Mouse (Mus musculus) neural tube, embryonic 13.5 days (tissue): Measurements from ENCODE around the gene Sumf1. TPM values are rescaled to one million over a fixed set of nuclear protein-coding genes. Genes with fewer than 3 reads are reported as not detected.
A peak's percentile ranks its signal among the peaks of the same experiment; 100 is the strongest.

Experiments used
- ATAC-seq: fragments of 200-750 bp; cut with Nextera tagmentation; 2 replicates; pipeline ENCODE4 v1.8.0; 2017; ENCODE audit warnings: low read depth, mild to moderate bottlenecking, moderate TSS enrichment, moderate library complexity
- H3K27ac ChIP-seq: fragments of 300-500 bp; sonication (generic); replicated peaks from 2 replicates; pipeline ENCODE4 v1.5.1; 2015; ENCODE audit warnings: moderate library complexity, mild to moderate bottlenecking, inconsistent platforms
- H3K27me3 ChIP-seq: fragments of 300-500 bp; sonication (generic); 2 replicates; pipeline ENCODE4 v1.6.1; 2015; ENCODE audit warnings: mild to moderate bottlenecking, inconsistent platforms
- H3K36me3 ChIP-seq: fragments of 300-500 bp; sonication (generic); 2 replicates; pipeline ENCODE4 v1.6.1; 2015; ENCODE audit warnings: mild to moderate bottlenecking, inconsistent platforms
- H3K4me1 ChIP-seq: fragments of 300-500 bp; sonication (generic); replicated peaks from 2 replicates; pipeline ENCODE4 v1.6.1; 2015; ENCODE audit warnings: inconsistent platforms
- H3K4me2 ChIP-seq: fragments of 300-500 bp; sonication (generic); 2 replicates; pipeline ENCODE4 v1.6.1; 2015; ENCODE audit warnings: inconsistent platforms, mild to moderate bottlenecking, moderate library complexity
- H3K4me3 ChIP-seq: fragments of 300-500 bp; sonication (generic); 2 replicates; pipeline ENCODE4 v1.5.1; 2015; ENCODE audit warnings: mild to moderate bottlenecking, inconsistent platforms
- H3K9ac ChIP-seq: fragments of 300-500 bp; sonication (generic); 2 replicates; pipeline ENCODE4 v1.6.1; 2015; ENCODE audit warnings: moderate library complexity, mild to moderate bottlenecking, inconsistent platforms
- H3K9me3 ChIP-seq: fragments of 300-500 bp; sonication (generic); 2 replicates; pipeline ENCODE4 v1.6.1; 2016; ENCODE audit warnings: inconsistent platforms
- WGBS: fragments of 180-500 bp; shearing (Covaris S2); methylation state at CpG from one replicate; pipeline ENCODE4 v1.1.7; 2015; 5-methylcytosine and 5-hydroxymethylcytosine counted together
- polyA plus RNA-seq: library from polyadenylated mRNA; unstranded; fragments of >200 nt; fragmentation: Nextera tagmentation; extraction: Ambion mirVana; gene quantifications from 2 replicates; pipeline ENCODE4 v1.2.1, GENCODE M21; 2015

Gene Sumf1
- polyA plus RNA-seq, 1 experiment from 2014 or later = 11.2 TPM

- no peak for ATAC-seq
- H3K4me2 ChIP-seq = no peak overlapping the region
- 0 out of 2 replicates have a peak, but pooled peaks cover 3% of the 10 kb centered on the region for H3K4me1 ChIP-seq
- 71% methylated on average over 5 of the region's 5 CpGs for WGBS
- H3K9ac ChIP-seq = no peak overlapping the region
- no peaks in the 10 kb centered on the region for H3K9me3 ChIP-seq
- no peak overlapping the region for H3K27ac ChIP-seq
- no peaks in the 10 kb centered on the region for H3K27me3 ChIP-seq
- H3K36me3 ChIP-seq = no peaks in the 10 kb centered on the region
- no peak overlapping the region for H3K4me3 ChIP-seq
Measured at GRCm38 (mm10) chr6:108222435-108222834, 37.1 kb upstream of the Sumf1 start.

GRCm38 (mm10) chr6:108217987-108218386 is 32.6 kb upstream of the Sumf1 start:
- Histone ChIP-seq H3K27me3 (no peaks in the 10 kb centered on the region), H3K9ac (no peak overlapping the region), H3K36me3 (no peaks in the 10 kb centered on the region), H3K9me3 (no peaks in the 10 kb centered on the region), H3K27ac (no peak overlapping the region), H3K4me2 (no peak overlapping the region), H3K4me1 (peaks cover 17% of the 10 kb centered on the region), H3K4me3 (no peak overlapping the region)
- 93% methylated on average over 3 of the region's 3 CpGs for WGBS
- ATAC-seq = no peak

DNA sequence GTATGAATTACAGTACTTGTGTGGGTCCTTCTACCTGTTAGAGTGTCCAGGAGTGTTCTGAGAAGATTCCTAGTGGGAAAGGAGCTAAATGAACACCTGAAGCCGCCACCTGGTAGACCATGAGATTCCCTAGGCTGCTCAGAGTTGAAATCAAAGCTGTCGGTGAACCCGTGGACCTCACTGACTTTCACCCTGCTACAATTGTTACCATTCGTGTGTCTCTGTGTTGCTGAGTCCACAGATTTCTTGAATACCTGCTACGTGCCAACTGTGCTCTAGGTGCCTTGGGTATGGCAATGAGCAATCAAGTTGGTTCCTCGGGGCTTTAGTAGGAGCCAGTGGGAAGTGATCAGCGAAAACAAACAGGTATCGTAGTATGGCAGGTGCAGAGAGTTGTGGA is 31.4 kb upstream of the Sumf1 start:
- Histone ChIP-seq H3K27ac (no peak overlapping the region), H3K4me2 (no peak overlapping the region), H3K9me3 (no peaks in the 10 kb centered on the region), H3K27me3 (0 out of 2 replicates have a peak, but pooled peaks cover under 1% of the 10 kb centered on the region), H3K9ac (no peak overlapping the region), H3K36me3 (no peaks in the 10 kb centered on the region), H3K4me3 (no peak overlapping the region), H3K4me1 (peaks cover 21% of the 10 kb centered on the region)
- ATAC-seq = no peak
- WGBS = 93% methylated on average over 8 of the region's 8 CpGs

- H3K27ac ChIP-seq = no peak overlapping the region
- H3K4me1 ChIP-seq = peaks cover 25% of the 10 kb centered on the region
- no peaks in the 10 kb centered on the region for H3K36me3 ChIP-seq
- H3K27me3 ChIP-seq = 0 out of 2 replicates have a peak, but pooled peaks cover 4% of the 10 kb centered on the region
- no peak overlapping the region for H3K4me2 ChIP-seq
- H3K4me3 ChIP-seq = no peak overlapping the region
- ATAC-seq = no peak
- H3K9ac ChIP-seq = no peak overlapping the region
- WGBS = 76% methylated on average over 5 of the region's 5 CpGs
- no peaks in the 10 kb centered on the region for H3K9me3 ChIP-seq
Measured at GRCm38 (mm10) chr6:108216091-108216490, 30.7 kb upstream of the Sumf1 start.

DNA sequence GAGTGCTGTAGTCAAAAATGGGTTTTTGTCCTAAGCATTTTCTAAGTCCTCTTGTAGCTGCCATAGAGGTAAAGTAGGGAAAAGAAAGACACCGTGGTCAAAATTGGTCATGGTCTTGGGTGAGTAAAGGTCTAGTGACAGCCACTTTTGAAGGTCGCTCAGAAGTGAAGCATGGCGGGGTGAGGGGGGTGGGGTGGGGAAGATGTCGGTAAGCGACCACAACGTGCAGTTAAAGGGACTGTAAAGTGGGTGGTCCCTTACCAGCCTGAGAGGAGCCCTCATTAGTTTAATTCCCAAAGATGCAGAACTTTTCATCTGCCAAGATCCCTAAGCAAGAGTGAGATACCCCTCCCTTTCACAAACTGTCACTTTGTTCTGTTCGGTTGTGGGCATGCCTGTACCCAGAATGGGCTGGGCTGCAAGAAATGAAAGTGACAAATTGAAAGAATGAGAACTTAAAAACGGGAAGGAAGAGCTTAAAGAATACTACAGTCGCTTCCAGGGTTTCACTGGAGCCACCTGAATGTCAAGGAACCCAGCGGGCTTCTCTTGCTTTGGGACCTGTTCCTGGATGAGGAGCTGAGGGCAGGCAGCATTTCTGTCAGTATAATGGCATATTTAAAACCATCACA is 29.0 kb upstream of the Sumf1 start:
- Histone ChIP-seq H3K27ac (no peak overlapping the region), H3K9ac (peak overlapping the region; percentile 74; the same call in 1 of the 2 replicates), H3K9me3 (no peaks in the 10 kb centered on the region), H3K4me1 (peaks cover 25% of the 10 kb centered on the region), H3K36me3 (no peaks in the 10 kb centered on the region), H3K4me2 (peak overlapping the region; percentile 94), H3K27me3 (0 out of 2 replicates have a peak, but pooled peaks cover 4% of the 10 kb centered on the region), H3K4me3 (peak overlapping the region; percentile 77)
- no peak for ATAC-seq
- WGBS = 10% methylated on average over 10 of the region's 10 CpGs

GRCm38 (mm10) chr6:108213481-108214293 is 28.3 kb upstream of the Sumf1 start:
- H3K4me3 ChIP-seq = peak overlapping the region; percentile 77
- H3K27me3 ChIP-seq = 0 out of 2 replicates have a peak, but pooled peaks cover 4% of the 10 kb centered on the region
- peaks cover 25% of the 10 kb centered on the region for H3K4me1 ChIP-seq
- peak overlapping the region; percentile 94 for H3K4me2 ChIP-seq
- H3K9ac ChIP-seq = peak overlapping the region; percentile 74
- H3K36me3 ChIP-seq = no peaks in the 10 kb centered on the region
- no peaks in the 10 kb centered on the region for H3K9me3 ChIP-seq
- WGBS = 1% methylated on average over 28 of the region's 29 CpGs
- no peak overlapping the region for H3K27ac ChIP-seq
- no peak for ATAC-seq

- H3K9ac ChIP-seq = peak within 1 kb of the TSS; percentile 74
- H3K4me1 ChIP-seq = peaks cover 25% of the 10 kb centered on the region
- H3K36me3 ChIP-seq = no peaks in the 10 kb centered on the region
- ATAC-seq = peak; percentile 100
- H3K9me3 ChIP-seq = no peaks in the 10 kb centered on the region
- WGBS = under 1% methylated on average over 27 of the region's 27 CpGs
- peak within 1 kb of the TSS; percentile 94 for H3K4me2 ChIP-seq
- no peak within 1 kb of the TSS for H3K27ac ChIP-seq
- H3K4me3 ChIP-seq = peak within 1 kb of the TSS; percentile 77
- H3K27me3 ChIP-seq = 0 out of 2 replicates have a peak, but pooled peaks cover 4% of the 10 kb centered on the region
Measured at GRCm38 (mm10) chr6:108212881-108213295, 27.5 kb upstream of the Sumf1 start, which contains the start of gene Itpr1. TSS of gene Itpr1 (plus strand) at chr6:108213096.

- Histone ChIP-seq H3K9me3 (no peaks in the 10 kb centered on the region), H3K9ac (peak overlapping the region; percentile 61), H3K4me3 (peak overlapping the region; percentile 77), H3K36me3 (no peaks in the 10 kb centered on the region), H3K4me2 (peak overlapping the region; percentile 94), H3K27me3 (0 out of 2 replicates have a peak, but pooled peaks cover 4% of the 10 kb centered on the region), H3K4me1 (peaks cover 25% of the 10 kb centered on the region), H3K27ac (no peak overlapping the region)
- WGBS = 9% methylated on average over 36 of the region's 36 CpGs
- ATAC-seq = peak; percentile 36; the same call in 1 of the 2 replicates
Measured at GRCm38 (mm10) chr6:108211896-108212880, 26.8 kb upstream of the Sumf1 start.

GRCm38 (mm10) chr6:108206914-108207566 is 21.7 kb upstream of the Sumf1 start:
- peaks cover 6% of the 10 kb centered on the region for H3K4me1 ChIP-seq
- H3K4me2 ChIP-seq = no peak overlapping the region
- WGBS = 84% methylated on average over 5 of the region's 5 CpGs
- no peak overlapping the region for H3K27ac ChIP-seq
- no peak for ATAC-seq
- no peaks in the 10 kb centered on the region for H3K9me3 ChIP-seq
- 0 out of 2 replicates have a peak, but pooled peaks cover 4% of the 10 kb centered on the region for H3K27me3 ChIP-seq
- no peak overlapping the region for H3K9ac ChIP-seq
- H3K36me3 ChIP-seq = no peaks in the 10 kb centered on the region
- no peak overlapping the region for H3K4me3 ChIP-seq

- ATAC-seq = no peak
- no peaks in the 10 kb centered on the region for H3K36me3 ChIP-seq
- H3K27ac ChIP-seq = no peak overlapping the region
- no peak overlapping the region for H3K4me3 ChIP-seq
- no peaks in the 10 kb centered on the region for H3K4me1 ChIP-seq
- WGBS = 86% methylated on average over 4 of the region's 4 CpGs
- H3K4me2 ChIP-seq = no peak overlapping the region
- H3K9ac ChIP-seq = no peak overlapping the region
- no peaks in the 10 kb centered on the region for H3K27me3 ChIP-seq
- no peaks in the 10 kb centered on the region for H3K9me3 ChIP-seq
Measured at GRCm38 (mm10) chr6:108206145-108206544, 20.8 kb upstream of the Sumf1 start.

- 98% methylated on average over 2 of the region's 2 CpGs for WGBS
Measured at GRCm38 (mm10) chr6:108204322-108204721, 18.9 kb upstream of the Sumf1 start.

More at GRCm38 (mm10) chr6:108204322-108204721, 18.9 kb upstream of the Sumf1 start:
- H3K27ac ChIP-seq = no peak overlapping the region
- H3K4me3 ChIP-seq = no peak overlapping the region
- H3K4me2 ChIP-seq = no peak overlapping the region
- ATAC-seq = no peak
- H3K9me3 ChIP-seq = no peaks in the 10 kb centered on the region
- H3K27me3 ChIP-seq = no peaks in the 10 kb centered on the region
- H3K4me1 ChIP-seq = no peaks in the 10 kb centered on the region
- H3K36me3 ChIP-seq = no peaks in the 10 kb centered on the region
- no peak overlapping the region for H3K9ac ChIP-seq
